Mouse (Mus musculus) T-helper 17 cell (primary cell): Measurements from ENCODE around the gene Pum1.

Source experiments
- in situ Hi-C, 2 experiments: fragments of 300-600 bp; cut with MboI, MseI; formaldehyde crosslinking; loops; 1 replicate in 1 of 2; 2 replicates in 1 of 2; pipeline ENCODE4 v1.15.1; 2025; ENCODE audit warnings: high pct_unique_total_duplicates in 2 of 2

Gene Pum1

GRCm38 (mm10) chr4:130715126-130715525 lies 52.0 kb downstream of the Pum1 start:
- in situ Hi-C loops, result loop anchor here in 1 of 2 experiments (10.0 kb wide), 1 partner anchor 140 kb away; the partner anchor contains the start of gene Nkain1

- in situ Hi-C loops, result loop anchor here in 1 of 2 experiments (10.0 kb wide), 1 partner anchor 141 kb away; the partner anchor contains the start of gene Nkain1
These were observed 52.5 kb downstream of the Pum1 start for GRCm38 (mm10) chr4:130715623-130716022.

GRCm38 (mm10) chr4:130719348-130719747 lies 56.2 kb downstream of the Pum1 start:
- in situ Hi-C loops, result loop anchor here in 1 of 2 experiments (10.0 kb wide), 1 partner anchor 145 kb away; the partner anchor contains the start of gene Nkain1

- in situ Hi-C loops, result no loop called here
These were observed 59.5 kb downstream of the Pum1 start for GRCm38 (mm10) chr4:130722607-130723006.

DNA sequence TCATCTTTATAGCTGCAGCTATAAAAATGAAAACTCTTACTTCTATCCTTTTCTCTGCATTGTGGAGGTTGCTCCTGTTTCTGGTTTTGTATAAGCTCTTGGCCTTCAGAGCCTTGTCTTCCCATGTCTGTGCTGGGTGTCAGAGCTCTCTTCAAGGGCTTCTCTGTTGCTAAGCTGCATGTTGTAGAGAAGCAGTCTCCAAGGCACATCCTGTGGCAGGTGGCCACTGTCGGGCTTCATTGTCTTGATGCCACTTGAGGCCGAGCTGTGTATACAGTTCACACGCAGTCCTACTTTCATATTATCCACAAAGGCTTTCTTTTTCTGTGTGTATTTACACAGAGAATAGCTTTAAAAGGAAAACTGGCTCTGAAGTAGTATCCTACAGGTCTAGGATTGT lies 63.0 kb downstream of the Pum1 start:
- in situ Hi-C loops, result no loop called here

DNA sequence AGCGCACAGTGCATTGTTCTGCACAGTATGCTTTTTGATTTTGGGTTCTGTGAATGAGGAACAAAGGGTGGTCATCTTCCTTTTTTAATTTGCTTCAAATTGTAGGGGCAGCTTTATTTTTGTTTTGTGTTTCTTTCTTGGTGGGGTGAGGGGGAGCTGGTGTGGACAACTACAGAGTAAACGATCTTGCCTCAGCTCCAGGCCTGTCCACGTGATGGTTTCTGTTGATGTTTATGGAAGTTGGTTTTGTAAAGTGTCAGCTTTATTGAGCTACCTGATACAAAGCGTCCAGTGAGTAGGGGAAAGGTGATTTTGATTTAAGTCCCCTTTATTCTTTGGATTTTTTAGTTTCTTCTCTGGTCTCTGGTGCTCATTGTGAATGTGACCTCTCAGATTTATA lies 72.8 kb downstream of the Pum1 start:
- in situ Hi-C loops, result no loop called here

GRCm38 (mm10) chr4:130738527-130738926 lies 75.4 kb downstream of the Pum1 start:
- in situ Hi-C loops, result no loop called here

GRCm38 (mm10) chr4:130744058-130744457 lies 80.9 kb downstream of the Pum1 start:
- in situ Hi-C loops, result no loop called here

DNA sequence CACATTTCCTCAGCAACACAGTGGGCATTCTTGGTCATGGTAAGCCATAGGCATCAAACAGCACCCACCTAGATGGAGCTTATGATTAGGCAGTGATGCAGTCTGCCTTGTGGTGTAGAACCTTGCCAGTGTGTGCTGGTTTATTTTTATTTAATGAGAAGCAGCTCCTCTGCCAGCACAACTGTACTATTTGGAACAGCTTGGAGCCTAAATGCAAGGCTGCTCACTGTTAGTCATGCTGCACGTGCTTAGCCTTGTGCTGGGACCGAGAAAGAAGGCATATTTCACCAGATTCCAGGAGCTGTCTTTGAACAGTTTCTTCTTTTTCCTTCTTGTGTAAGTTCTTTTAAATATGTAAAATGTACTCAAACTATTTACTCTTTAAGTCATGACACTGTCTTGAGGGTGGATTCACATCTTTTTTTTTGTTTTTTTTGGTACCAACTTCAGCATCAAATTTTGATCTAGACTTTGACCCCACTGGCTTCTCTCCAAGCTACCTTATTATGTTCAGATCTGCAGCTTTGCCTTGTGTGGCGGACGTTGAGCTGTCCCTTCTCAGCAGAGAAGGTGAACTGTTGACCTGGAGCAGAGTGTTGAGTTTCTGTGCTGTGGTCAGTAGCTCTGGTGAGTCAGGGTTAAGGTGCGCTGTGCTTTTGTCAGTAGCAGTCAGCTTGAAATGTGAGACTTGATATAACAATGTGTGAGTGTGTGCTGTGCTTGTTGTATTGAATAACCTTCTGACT lies 82.6 kb downstream of the Pum1 start:
- in situ Hi-C loops, result no loop called here

DNA sequence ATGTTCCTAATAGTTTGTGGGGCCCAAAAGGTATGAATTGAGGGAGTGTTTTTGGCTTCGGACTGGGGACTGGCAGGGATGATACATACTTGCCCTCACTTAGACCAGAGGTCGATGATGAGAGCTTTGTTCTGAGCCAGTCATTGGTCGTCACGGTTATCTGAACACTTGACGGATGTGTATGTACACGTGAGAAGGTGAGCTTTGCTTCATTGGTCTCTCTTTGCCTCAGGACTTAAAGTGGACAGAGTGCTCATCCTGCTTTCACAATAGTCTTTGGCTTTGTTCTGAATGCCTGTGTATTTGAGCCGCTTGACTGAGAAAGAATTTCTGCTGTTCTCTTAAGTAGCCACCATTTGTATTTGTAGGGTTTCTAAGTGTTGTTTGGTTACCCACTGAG lies 86.4 kb downstream of the Pum1 start:
- in situ Hi-C loops, result no loop called here

- in situ Hi-C loops, result no loop called here
These were observed 88.8 kb downstream of the Pum1 start for GRCm38 (mm10) chr4:130751966-130752365.

DNA sequence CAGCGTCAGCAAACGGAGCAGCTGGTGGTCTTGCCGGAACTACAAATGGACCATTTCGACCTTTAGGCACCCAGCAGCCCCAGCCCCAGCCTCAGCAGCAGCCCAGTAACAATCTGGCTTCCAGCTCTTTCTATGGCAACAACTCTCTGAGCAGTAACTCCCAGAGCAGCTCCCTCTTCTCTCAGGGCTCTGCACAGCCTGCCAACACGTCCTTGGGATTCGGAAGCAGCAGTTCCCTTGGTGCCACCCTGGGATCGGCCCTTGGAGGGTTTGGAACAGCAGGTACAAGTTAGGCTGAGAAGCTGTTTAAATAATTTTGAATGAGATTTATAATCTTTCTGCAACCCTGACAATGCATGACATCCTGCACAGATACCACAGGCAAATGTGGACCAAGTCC lies 89.5 kb downstream of the Pum1 start:
- in situ Hi-C loops, result no loop called here

- in situ Hi-C loops, result no loop called here
These were observed 90.6 kb downstream of the Pum1 start for GRCm38 (mm10) chr4:130753755-130754154.

DNA sequence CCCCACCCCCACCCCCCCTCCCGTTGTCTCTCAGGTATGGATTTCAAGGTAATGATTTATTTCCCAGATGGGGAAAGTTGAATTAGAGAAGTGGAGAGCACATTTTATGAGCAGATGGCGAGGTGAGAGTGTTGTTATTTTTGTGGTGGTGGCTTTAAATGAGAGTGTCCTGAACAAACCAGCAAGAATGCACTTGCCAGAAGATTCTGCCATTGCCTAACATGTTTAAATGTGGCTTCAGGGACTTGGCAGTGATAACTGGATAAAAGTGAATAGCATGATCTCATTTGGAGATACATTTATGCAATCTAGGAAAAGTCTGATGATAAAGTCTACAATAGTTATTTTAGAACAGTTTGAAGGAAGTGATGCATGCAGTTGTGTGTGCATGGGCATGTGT lies 91.7 kb downstream of the Pum1 start:
- in situ Hi-C loops, result no loop called here

- in situ Hi-C loops, result no loop called here
These were observed 96.8 kb downstream of the Pum1 start for GRCm38 (mm10) chr4:130759875-130760274.

- in situ Hi-C loops, result no loop called here
These were observed 98.7 kb downstream of the Pum1 start for GRCm38 (mm10) chr4:130761809-130762208.

DNA sequence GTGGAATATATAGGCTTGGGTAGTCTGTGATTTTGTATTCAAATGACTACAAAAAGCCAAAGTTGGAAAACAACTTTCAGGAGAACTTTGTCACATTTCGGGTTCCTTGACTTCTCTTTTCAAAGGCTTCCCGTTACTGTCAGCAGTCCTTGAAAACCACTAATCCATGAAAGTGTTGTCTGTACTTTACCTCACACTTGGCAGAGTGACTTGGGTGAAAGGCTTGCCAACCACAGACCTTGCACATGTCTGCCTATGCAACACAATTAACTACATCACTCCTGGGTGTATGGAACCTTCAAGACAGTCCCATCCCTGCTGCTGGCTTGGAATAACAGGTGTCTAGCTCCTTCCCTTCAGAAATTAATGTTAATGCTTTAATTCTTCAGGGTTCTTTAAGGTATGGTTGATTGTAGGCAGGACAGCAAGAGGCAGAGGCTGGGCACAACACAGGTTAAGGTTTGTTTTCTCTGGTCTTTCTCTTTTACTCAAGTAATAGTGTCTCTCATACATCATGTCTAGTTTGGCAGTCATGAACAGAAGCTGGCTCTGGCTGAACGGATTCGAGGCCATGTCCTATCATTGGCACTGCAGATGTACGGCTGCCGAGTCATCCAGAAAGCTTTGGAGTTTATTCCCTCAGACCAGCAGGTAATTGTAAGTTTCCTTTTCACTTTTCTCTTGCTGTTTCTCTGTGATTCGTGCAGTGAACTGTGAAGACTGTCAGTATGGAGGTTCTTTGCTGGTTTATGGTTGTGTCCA lies 102.5 kb downstream of the Pum1 start:
- in situ Hi-C loops, result no loop called here

DNA sequence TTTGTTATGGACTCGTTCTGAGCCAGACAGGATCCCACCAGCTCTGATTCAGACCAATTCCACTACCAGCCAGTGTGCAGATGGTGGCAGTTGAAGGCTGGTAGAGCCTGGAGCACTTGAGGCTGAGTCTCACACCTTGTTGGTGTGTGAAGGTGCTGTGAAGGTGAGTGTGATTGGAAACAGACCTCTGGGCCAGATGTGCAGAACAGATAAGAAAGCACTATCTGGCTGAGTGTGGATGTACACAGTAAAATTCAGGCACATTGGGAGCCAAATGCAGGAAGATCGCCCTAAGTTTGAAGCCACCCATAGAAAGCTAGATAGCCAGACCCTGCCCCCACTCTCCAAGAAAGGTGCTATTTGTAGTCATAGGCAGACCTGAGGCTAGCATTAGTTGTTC lies 103.3 kb downstream of the Pum1 start:
- in situ Hi-C loops, result no loop called here

- in situ Hi-C loops, result no loop called here
These were observed 103.8 kb downstream of the Pum1 start for GRCm38 (mm10) chr4:130766926-130767325.

- in situ Hi-C loops, result no loop called here
These were observed 110.8 kb downstream of the Pum1 start for GRCm38 (mm10) chr4:130773899-130774298.

DNA sequence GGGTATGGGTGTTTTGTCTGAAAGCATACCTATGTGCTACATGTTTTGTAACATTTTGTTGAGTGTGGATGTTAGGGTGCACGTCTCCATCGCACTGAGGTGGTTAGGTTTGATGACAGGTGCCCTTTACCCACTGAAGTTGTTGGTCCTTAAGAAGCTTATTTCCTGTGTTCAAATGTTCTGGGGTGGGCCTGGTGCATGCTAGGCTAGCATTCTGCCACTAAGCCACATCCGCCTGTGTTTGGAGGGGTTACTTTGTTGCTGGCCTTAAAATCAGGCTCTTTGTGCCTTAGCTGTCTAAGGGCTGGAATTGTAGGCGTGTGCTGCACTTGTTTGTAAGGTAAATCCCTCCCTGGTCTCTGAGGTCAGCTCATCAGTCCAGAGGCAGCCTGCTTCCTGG lies 111.7 kb downstream of the Pum1 start:
- in situ Hi-C loops, result no loop called here

DNA sequence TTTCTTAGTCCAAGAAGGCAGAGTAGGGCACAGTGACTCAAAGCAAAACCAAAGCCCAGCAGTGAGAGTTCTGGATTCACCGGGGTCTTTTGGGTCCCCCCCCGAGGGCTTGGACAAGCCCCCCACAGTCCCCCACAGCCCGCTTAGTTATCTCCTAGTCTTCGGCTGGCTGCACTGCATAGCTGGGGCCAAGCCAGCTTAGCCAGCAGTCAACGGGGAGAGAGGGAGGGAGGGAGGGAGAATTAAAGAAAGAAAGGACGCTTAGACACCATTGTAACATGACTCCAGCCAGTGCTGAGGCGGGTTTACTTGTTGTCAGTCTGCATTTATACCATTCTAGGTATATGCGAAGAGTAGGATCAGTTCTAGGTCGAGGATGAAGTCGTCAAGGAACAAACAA lies 114.5 kb downstream of the Pum1 start:
- in situ Hi-C loops, result no loop called here

- in situ Hi-C loops, result no loop called here
These were observed 115.9 kb downstream of the Pum1 start for GRCm38 (mm10) chr4:130779037-130779436.
